Mouse (Mus musculus): ENCODE measurements around the gene Git2. TPM values are rescaled to one million over a fixed set of nuclear protein-coding genes. Genes with fewer than 3 reads are reported as not detected.

Gene Git2
- 29.8 and 30.3 TPM in 2 replicates for total RNA-seq (2012; rRNA removed)

- H3K4me1 ChIP-seq (ENCODE audit: control insufficient read depth in 2 of 2, insufficient read depth in 2 of 2, low read length in 2 of 2, poor library complexity in 1 of 2), result peaks cover 4 to 10% of the 10 kb centered on the region in 2 experiments; a peak in 1 of 4 replicates
These were observed at the start of gene Git2 for GRCm38 (mm10) chr5:114775056-114775979. TSS of gene Git2 (minus strand) at chr5:114775517.

GRCm38 (mm10) chr5:114824197-114824596 lies 48.9 kb upstream of the Git2 start:
- TF ChIP-seq ZNF384 (IDR thresholded peaks at IDR 0.05; ENCODE audit: low read depth, low read length) (no peak), MAFK (IDR thresholded peaks at IDR 0.05; ENCODE audit: insufficient read depth, low read depth, low read length) (no peak), ZC3H11A (IDR thresholded peaks at IDR 0.05; ENCODE audit: borderline replicate concordance, low read depth, low read length) (no peak), CHD2 (IDR thresholded peaks at IDR 0.05; ENCODE audit: low read depth, low read length) (no peak), HCFC1 (IDR thresholded peaks at IDR 0.05; ENCODE audit: borderline replicate concordance, insufficient read depth, low read length) (peak; percentile 20; the same call in 1 of the 2 replicates)
- peaks cover 2 to 11% of the 10 kb centered on the region in 2 experiments; a peak in 2 of 4 replicates for H3K4me1 ChIP-seq (ENCODE audit: control insufficient read depth in 2 of 2, insufficient read depth in 2 of 2, low read length in 2 of 2, poor library complexity in 1 of 2)
- H3K36me3 ChIP-seq (ENCODE audit: control insufficient read depth, insufficient read depth, low read length, poor library complexity, severe bottlenecking), result peaks cover 8% of the 10 kb centered on the region
- DNase-seq (ENCODE audit: low read depth, low spot score), result peak; percentile 65
- no peaks in the 10 kb centered on the region for H3K9me3 ChIP-seq (ENCODE audit: control insufficient read depth, insufficient read depth, low read depth, low read length)
- in situ Hi-C loops (cut with MboI; ENCODE audit: low sequenced_read_pairs in 2 of 2, unreplicated experiment in 2 of 2), result no loop called here
- H3K9ac ChIP-seq (ENCODE audit: insufficient read depth, low read depth, low read length, poor library complexity, severe bottlenecking), result no peak overlapping the region; the same call in 1 of the 2 replicates
- H3K27ac ChIP-seq (ENCODE audit: insufficient read depth, low read depth, low read length, poor library complexity, severe bottlenecking), result peak overlapping the region; percentile 49; the same call in 1 of the 2 replicates
- H3K4me3 ChIP-seq (ENCODE audit: insufficient read depth in 1 of 2, low read depth in 1 of 2, low read length in 2 of 2, poor library complexity in 1 of 2, severe bottlenecking in 1 of 2), result peak overlapping the region; percentile 41 to 50

More at GRCm38 (mm10) chr5:114775056-114775979, at the start of gene Git2:
- H3K36me3 ChIP-seq (ENCODE audit: control insufficient read depth, insufficient read depth, low read length, poor library complexity, severe bottlenecking), result no peaks in the 10 kb centered on the region
- in situ Hi-C loops (cut with MboI; ENCODE audit: low sequenced_read_pairs in 2 of 2, unreplicated experiment in 2 of 2), result no loop called here
- no peak for DNase-seq (ENCODE audit: low read depth, low spot score)
- peak within 1 kb of the TSS; percentile 79 for H3K27ac ChIP-seq (ENCODE audit: insufficient read depth, low read depth, low read length, poor library complexity, severe bottlenecking)
- H3K9me3 ChIP-seq (ENCODE audit: control insufficient read depth, insufficient read depth, low read depth, low read length), result no peaks in the 10 kb centered on the region
- TF ChIP-seq MAFK (IDR thresholded peaks at IDR 0.05; ENCODE audit: insufficient read depth, low read depth, low read length) (no peak), ZNF384 (IDR thresholded peaks at IDR 0.05; ENCODE audit: low read depth, low read length) (0 out of 2 replicates have a peak, but pooled peaks have one; percentile 22)
- peak within 1 kb of the TSS; percentile 82 to 95 for H3K4me3 ChIP-seq (ENCODE audit: insufficient read depth in 1 of 2, low read depth in 1 of 2, low read length in 2 of 2, poor library complexity in 1 of 2, severe bottlenecking in 1 of 2)
- H3K9ac ChIP-seq (ENCODE audit: insufficient read depth, low read depth, low read length, poor library complexity, severe bottlenecking), result peak within 1 kb of the TSS; percentile 98

GRCm38 (mm10) chr5:114822796-114823688 lies 47.7 kb upstream of the Git2 start, which contains the start of gene 1500011B03Rik:
TSS of gene 1500011B03Rik (minus strand) at chr5:114823468.
- H3K4me3 ChIP-seq (ENCODE audit: insufficient read depth in 1 of 2, low read depth in 1 of 2, low read length in 2 of 2, poor library complexity in 1 of 2, severe bottlenecking in 1 of 2), result peak within 1 kb of the TSS; percentile 87 to 100
- peaks cover 8% of the 10 kb centered on the region for H3K36me3 ChIP-seq (ENCODE audit: control insufficient read depth, insufficient read depth, low read length, poor library complexity, severe bottlenecking)
- peak within 1 kb of the TSS; percentile 71 for H3K27ac ChIP-seq (ENCODE audit: insufficient read depth, low read depth, low read length, poor library complexity, severe bottlenecking)
- H3K4me1 ChIP-seq (ENCODE audit: control insufficient read depth in 2 of 2, insufficient read depth in 2 of 2, low read length in 2 of 2, poor library complexity in 1 of 2), result peaks cover 2 to 19% of the 10 kb centered on the region in 2 experiments; a peak in 2 of 4 replicates
- no peak for TF ChIP-seq ZC3H11A (IDR thresholded peaks at IDR 0.05; ENCODE audit: borderline replicate concordance, low read depth, low read length)
- TF ChIP-seq HCFC1 (IDR thresholded peaks at IDR 0.05; ENCODE audit: borderline replicate concordance, insufficient read depth, low read length), result no peak
- peak; percentile 59; the same call in 1 of the 2 replicates for TF ChIP-seq ZNF384 (IDR thresholded peaks at IDR 0.05; ENCODE audit: low read depth, low read length)
- TF ChIP-seq CHD2 (IDR thresholded peaks at IDR 0.05; ENCODE audit: low read depth, low read length), result no peak
- peak within 1 kb of the TSS; percentile 95 for H3K9ac ChIP-seq (ENCODE audit: insufficient read depth, low read depth, low read length, poor library complexity, severe bottlenecking)
- peak; percentile 68 for DNase-seq (ENCODE audit: low read depth, low spot score)
- in situ Hi-C loops (cut with MboI; ENCODE audit: low sequenced_read_pairs in 2 of 2, unreplicated experiment in 2 of 2), result no loop called here
- no peaks in the 10 kb centered on the region for H3K9me3 ChIP-seq (ENCODE audit: control insufficient read depth, insufficient read depth, low read depth, low read length)

- H3K9ac ChIP-seq (ENCODE audit: insufficient read depth, low read depth, low read length, poor library complexity, severe bottlenecking), result peak overlapping the region; percentile 55; the same call in 1 of the 2 replicates
- H3K9me3 ChIP-seq (ENCODE audit: control insufficient read depth, insufficient read depth, low read depth, low read length), result no peaks in the 10 kb centered on the region
- TF ChIP-seq CHD2 (IDR thresholded peaks at IDR 0.05; ENCODE audit: low read depth, low read length) (no peak), MAFK (IDR thresholded peaks at IDR 0.05; ENCODE audit: insufficient read depth, low read depth, low read length) (0 out of 2 replicates have a peak, but pooled peaks have one; percentile 13)
- peaks cover 0 to 8% of the 10 kb centered on the region in 2 experiments; a peak in 2 of 4 replicates for H3K4me1 ChIP-seq (ENCODE audit: control insufficient read depth in 2 of 2, insufficient read depth in 2 of 2, low read length in 2 of 2, poor library complexity in 1 of 2)
- no peak for DNase-seq (ENCODE audit: low read depth, low spot score)
- H3K4me3 ChIP-seq (ENCODE audit: insufficient read depth in 1 of 2, low read depth in 1 of 2, low read length in 2 of 2, poor library complexity in 1 of 2, severe bottlenecking in 1 of 2), result 0 out of 4 replicates have a peak overlapping the region, but pooled peaks of 1 of the 2 experiments have one; percentile 14
- H3K27ac ChIP-seq (ENCODE audit: insufficient read depth, low read depth, low read length, poor library complexity, severe bottlenecking), result peak overlapping the region; percentile 49
- in situ Hi-C loops (cut with MboI; ENCODE audit: low sequenced_read_pairs in 2 of 2, unreplicated experiment in 2 of 2), result no loop called here
- H3K36me3 ChIP-seq (ENCODE audit: control insufficient read depth, insufficient read depth, low read length, poor library complexity, severe bottlenecking), result peaks cover 10% of the 10 kb centered on the region
These were observed 42.8 kb upstream of the Git2 start for GRCm38 (mm10) chr5:114818124-114818523.

All from ES-E14 (cell line).